ENCODE assay signal across 8 mouse cellular contexts in the genomic region with DNA sequence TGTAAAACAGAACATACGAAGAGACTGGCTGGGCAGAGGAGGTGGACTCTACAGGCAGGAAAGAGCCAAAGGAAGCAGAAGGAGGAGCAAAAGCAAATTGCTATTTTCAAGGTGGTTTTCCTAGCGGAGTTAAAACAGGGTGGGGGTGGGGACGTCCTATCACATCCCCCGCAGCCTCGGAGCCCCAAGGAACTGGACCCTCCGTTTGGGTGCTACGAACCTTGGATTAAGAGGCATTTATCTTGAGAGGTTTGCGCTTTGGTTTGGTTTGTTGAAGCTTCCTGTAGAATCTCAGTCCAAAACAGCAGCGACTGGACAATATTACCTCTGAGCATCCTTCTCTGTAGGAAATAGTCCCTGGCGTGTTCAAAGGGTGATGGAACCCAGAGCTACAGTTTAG. TPM values are rescaled to one million over a fixed set of nuclear protein-coding genes. Genes with fewer than 3 reads are reported as not detected.
DNase-seq lines count a peak whose midpoint lies in the region; ATAC-seq lines count a peak whose summit lies in the region.

No protein-coding gene starts in this region.

- H3K4me1 ChIP-seq in heart, embryonic 14.5 days (ENCODE audit: control insufficient read depth in 2 of 2, insufficient read depth in 2 of 2, low read length in 2 of 2), result peaks cover 2 to 5% of the 10 kb centered on the region in 2 experiments; a peak in 2 of 4 replicates
- H3K4me1 ChIP-seq in embryonic facial prominence, embryonic 13.5 days, result peaks cover 22% of the 10 kb centered on the region
- peaks cover 4% of the 10 kb centered on the region for H3K4me1 ChIP-seq in hindbrain, embryonic 16.5 days (ENCODE audit: control insufficient read depth, insufficient read depth, low read depth, low read length)
- H3K4me1 ChIP-seq in midbrain, embryonic 15.5 days, result peaks cover 10% of the 10 kb centered on the region; the same call in 1 of the 2 replicates

- no peaks in the 10 kb centered on the region for H3K36me3 ChIP-seq in heart, embryonic 14.5 days (ENCODE audit: control insufficient read depth, insufficient read depth, low read length)
- no peaks in the 10 kb centered on the region for H3K36me3 ChIP-seq in embryonic facial prominence, embryonic 13.5 days
- no peaks in the 10 kb centered on the region for H3K36me3 ChIP-seq in hindbrain, embryonic 16.5 days (ENCODE audit: control insufficient read depth, insufficient read depth, low read length)
- no peaks in the 10 kb centered on the region for H3K36me3 ChIP-seq in midbrain, embryonic 15.5 days (replicated peaks)

- H3K4me3 ChIP-seq in heart, embryonic 14.5 days (ENCODE audit: control insufficient read depth in 1 of 2, insufficient read depth in 1 of 2, low read depth in 1 of 2, low read length in 2 of 2), result peak overlapping the region in 1 of 2 experiments; percentile 1; a peak in 1 of 4 replicates
- H3K4me3 ChIP-seq in embryonic facial prominence, embryonic 13.5 days, result peak overlapping the region; percentile 39
- peak overlapping the region; percentile 30 for H3K4me3 ChIP-seq in hindbrain, embryonic 16.5 days (ENCODE audit: low read length)
- H3K4me3 ChIP-seq in midbrain, embryonic 15.5 days, result peak overlapping the region; percentile 27

- intact Hi-C loops in heart, postnatal 14 days (cut with DNase I), result loop anchor here (2.0 to 5.0 kb wide), 7 partner anchors 37 to 392 kb away; partner anchors contain the start of genes A4galt and Cyb5r3

- 10% methylated on average over 10 of the region's 10 CpGs for WGBS in heart, embryonic 14.5 days
- 14% methylated on average over 10 of the region's 10 CpGs for WGBS in embryonic facial prominence, embryonic 13.5 days
- 18% methylated on average over 10 of the region's 10 CpGs for WGBS in hindbrain, embryonic 16.5 days
- 18% methylated on average over 10 of the region's 10 CpGs for WGBS in midbrain, embryonic 15.5 days

- no peak overlapping the region for H3K27ac ChIP-seq in heart, embryonic 14.5 days (replicated peaks in 1 of 2; ENCODE audit: control insufficient read depth in 1 of 2, insufficient read depth in 1 of 2, low read depth in 2 of 2, low read length in 2 of 2)
- H3K27ac ChIP-seq in embryonic facial prominence, embryonic 13.5 days, result peak overlapping the region; percentile 57; the same call in 1 of the 2 replicates
- H3K27ac ChIP-seq in hindbrain, embryonic 16.5 days (ENCODE audit: low read depth, low read length), result peak overlapping the region; percentile 40
- no peak overlapping the region; the same call in 1 of the 2 replicates for H3K27ac ChIP-seq in midbrain, embryonic 15.5 days

- no peak for ATAC-seq in heart, embryonic 14.5 days (ENCODE audit: insufficient number of reproducible peaks, insufficient read depth, low FRiP score, low read depth)
- ATAC-seq in embryonic facial prominence, embryonic 13.5 days (ENCODE audit: insufficient number of reproducible peaks, insufficient read depth, low FRiP score, low TSS enrichment, low read depth), result no peak
- no peak for ATAC-seq in hindbrain, embryonic 16.5 days
- ATAC-seq in midbrain, embryonic 15.5 days (replicated peaks), result no peak
- ATAC-seq in megakaryocyte progenitor cell, adult 5-6 weeks (replicated peaks; ENCODE audit: poor library complexity), result no peak
- no peak for ATAC-seq in monocyte, adult 5-6 weeks (replicated peaks; ENCODE audit: insufficient number of reproducible peaks, low FRiP score, low TSS enrichment, poor library complexity, severe bottlenecking)

- H3K9me3 ChIP-seq in heart, embryonic 14.5 days (ENCODE audit: control insufficient read depth, low read length), result no peaks in the 10 kb centered on the region
- H3K9me3 ChIP-seq in embryonic facial prominence, embryonic 13.5 days, result no peaks in the 10 kb centered on the region
- no peaks in the 10 kb centered on the region for H3K9me3 ChIP-seq in hindbrain, embryonic 16.5 days (ENCODE audit: control insufficient read depth, low read length)
- H3K9me3 ChIP-seq in midbrain, embryonic 15.5 days, result no peaks in the 10 kb centered on the region

- peak overlapping the region; percentile 53 for H3K4me2 ChIP-seq in heart, embryonic 14.5 days (ENCODE audit: low read length)
- H3K4me2 ChIP-seq in embryonic facial prominence, embryonic 13.5 days, result peak overlapping the region; percentile 66
- peak overlapping the region; percentile 62 for H3K4me2 ChIP-seq in hindbrain, embryonic 16.5 days (ENCODE audit: low read length)
- H3K4me2 ChIP-seq in midbrain, embryonic 15.5 days, result peak overlapping the region; percentile 53

- DNase-seq in heart, postnatal 14 days, result no peak
- DNase-seq in adrenal gland, postnatal 4 days (ENCODE audit: low spot score in 2 of 2), result no peak

- peaks cover 3% of the 10 kb centered on the region; the same call in 1 of the 2 replicates for H3K27me3 ChIP-seq in heart, embryonic 14.5 days (ENCODE audit: control insufficient read depth, insufficient read depth, low read length)
- no peaks in the 10 kb centered on the region for H3K27me3 ChIP-seq in embryonic facial prominence, embryonic 13.5 days
- no peaks in the 10 kb centered on the region for H3K27me3 ChIP-seq in hindbrain, embryonic 16.5 days (replicated peaks; ENCODE audit: control insufficient read depth, insufficient read depth, low read length)
- 0 out of 2 replicates have a peak, but pooled peaks cover 3% of the 10 kb centered on the region for H3K27me3 ChIP-seq in midbrain, embryonic 15.5 days (replicated peaks)

- H3K9ac ChIP-seq in heart, embryonic 14.5 days (ENCODE audit: low read length), result 0 out of 2 replicates have a peak overlapping the region, but pooled peaks have one; percentile 28
- H3K9ac ChIP-seq in embryonic facial prominence, embryonic 13.5 days, result peak overlapping the region; percentile 58
- H3K9ac ChIP-seq in hindbrain, embryonic 16.5 days (ENCODE audit: low read depth, low read length), result peak overlapping the region; percentile 47
- H3K9ac ChIP-seq in midbrain, embryonic 15.5 days, result peak overlapping the region; percentile 11; the same call in 1 of the 2 replicates

RNA-seq across cellular contexts. Expression of gene Cyb5r3, which starts 37.3 kb away (rescaled TPM):
- polyA plus RNA-seq in heart, embryonic 14.5 days (2014; fragmentation: Nextera tagmentation; extraction: Ambion mirVana), result 161 and 163 TPM in 2 replicates
- 100 to 1,000 TPM in 1 of 2 experiments, 10 to 100 TPM in 1; 97.2 to 109 TPM for total RNA-seq in heart, postnatal 14 days (2021)
- polyA plus RNA-seq in embryonic facial prominence, embryonic 13.5 days (2015; fragmentation: Nextera tagmentation; extraction: Ambion mirVana), result 116 and 118 TPM in 2 replicates
- polyA plus RNA-seq in hindbrain, embryonic 16.5 days (2015; fragmentation: Nextera tagmentation; extraction: Ambion mirVana), result 130 and 163 TPM in 2 replicates
- 122 TPM in 2 replicates for polyA plus RNA-seq in midbrain, embryonic 15.5 days (2015; fragmentation: Nextera tagmentation; extraction: Ambion mirVana)
- 46.8 and 57.3 TPM in 2 replicates for total RNA-seq in megakaryocyte progenitor cell, adult 5-6 weeks (2015)
- total RNA-seq in megakaryocyte progenitor cell, adult 5-6 weeks (2017), result 26.2 and 32.7 TPM in 2 replicates
- total RNA-seq in adrenal gland, postnatal 4 days (2021), result 100 to 1,000 TPM; 201 to 210 TPM
- 58.3 to 66.1 TPM (median 60.8 TPM) in 3 replicates for total RNA-seq in monocyte, adult 5-6 weeks (2017)

RNA-seq across cellular contexts. Expression of gene A4galt, which starts 41.9 kb away (rescaled TPM):
- polyA plus RNA-seq in heart, embryonic 14.5 days (2014; fragmentation: Nextera tagmentation; extraction: Ambion mirVana), result 0.43 and 0.88 TPM in 2 replicates
- 1 to 10 TPM; 4.9 to 5.1 TPM for total RNA-seq in heart, postnatal 14 days (2021)
- polyA plus RNA-seq in embryonic facial prominence, embryonic 13.5 days (2015; fragmentation: Nextera tagmentation; extraction: Ambion mirVana), result 0.53 and 2.2 TPM in 2 replicates
- polyA plus RNA-seq in hindbrain, embryonic 16.5 days (2015; fragmentation: Nextera tagmentation; extraction: Ambion mirVana), result 4.9 and 6.5 TPM in 2 replicates
- polyA plus RNA-seq in midbrain, embryonic 15.5 days (2015; fragmentation: Nextera tagmentation; extraction: Ambion mirVana), result 3.4 and 3.7 TPM in 2 replicates
- not detected in 2 replicates for total RNA-seq in megakaryocyte progenitor cell, adult 5-6 weeks (2015)
- total RNA-seq in megakaryocyte progenitor cell, adult 5-6 weeks (2017), result not detected in 2 replicates
- total RNA-seq in adrenal gland, postnatal 4 days (2021), result 10 to 100 TPM; 11.6 to 14.6 TPM
- total RNA-seq in monocyte, adult 5-6 weeks (2017), result 0.29 to 2.5 TPM in 2 of 3 replicates, not detected in the other

Comparison
In these comparisons a context has a peak if more than half of its experiments do, and no peak if none do; other contexts are left out.
1. H3K27ac ChIP-seq: peak in embryonic facial prominence, embryonic 13.5 days (single experiment) and hindbrain, embryonic 16.5 days (single experiment); none in heart, embryonic 14.5 days (0 of 2) and midbrain, embryonic 15.5 days (single experiment).
2. Peak in every context shown above with its lines, with median percentiles within 50 percentile points of each other: H3K4me2 ChIP-seq and H3K9ac ChIP-seq.